Mouse (Mus musculus) intestine, embryonic 16.5 days (tissue): ENCODE data around the gene A830031A19Rik. TPM values are rescaled to one million over a fixed set of nuclear protein-coding genes. Genes with fewer than 3 reads are reported as not detected.
A peak's percentile ranks its signal among the peaks of the same experiment; 100 is the strongest.

ENCODE experiments used
- ATAC-seq: fragments of 200-750 bp; cut with Nextera tagmentation; 2 replicates; pipeline ENCODE4 v1.8.0; 2017; ENCODE audit warnings: moderate TSS enrichment, moderate library complexity
- H3K27ac ChIP-seq: fragments of 300-500 bp; sonication (generic); 2 replicates; pipeline ENCODE4 v1.5.1; 2014; ENCODE audit warnings: mild to moderate bottlenecking, low read length
- H3K27me3 ChIP-seq: fragments of 300-500 bp; sonication (generic); replicated peaks from 2 replicates; pipeline ENCODE4 v1.6.1; 2014; ENCODE audit warnings: low read length, control low read depth, mixed read lengths; ENCODE audit not compliant: control insufficient read depth, insufficient read depth
- H3K36me3 ChIP-seq: fragments of 300-500 bp; sonication (generic); 2 replicates; pipeline ENCODE4 v1.6.1; 2014; ENCODE audit warnings: low read length, control low read depth; ENCODE audit not compliant: control insufficient read depth, insufficient read depth
- H3K4me1 ChIP-seq: fragments of 300-500 bp; sonication (generic); 2 replicates; pipeline ENCODE4 v1.6.1; 2014; ENCODE audit warnings: low read length, control low read depth, mixed read lengths; ENCODE audit not compliant: control insufficient read depth, insufficient read depth
- H3K4me2 ChIP-seq: fragments of 300-500 bp; sonication (generic); 2 replicates; pipeline ENCODE4 v1.6.1; 2014; ENCODE audit warnings: low read depth, low read length, control low read depth
- H3K4me3 ChIP-seq: fragments of 300-500 bp; sonication (generic); 2 replicates; pipeline ENCODE4 v1.5.1; 2014; ENCODE audit warnings: mild to moderate bottlenecking, low read length
- H3K9ac ChIP-seq: fragments of 300-500 bp; sonication (generic); 2 replicates; pipeline ENCODE4 v1.6.1; 2014; ENCODE audit warnings: low read depth, low read length
- H3K9me3 ChIP-seq: fragments of 300-500 bp; sonication (generic); 2 replicates; pipeline ENCODE4 v1.6.1; 2016; ENCODE audit warnings: low read length, control low read depth; ENCODE audit not compliant: control insufficient read depth
- WGBS: fragments of 180-500 bp; shearing (Covaris S2); extraction: QIAGEN DNeasy Blood & Tissue Kit; methylation state at CpG from one replicate; pipeline ENCODE4 v1.1.7; 2014; 5-methylcytosine and 5-hydroxymethylcytosine counted together
- polyA plus RNA-seq: library from polyadenylated mRNA; unstranded; fragments of >200 nt; fragmentation: Nextera tagmentation; extraction: Ambion mirVana; gene quantifications from 2 replicates; pipeline ENCODE4 v1.2.1, GENCODE M21; 2015

The A830031A19Rik gene
- not detected in 2 replicates for polyA plus RNA-seq

GRCm38 (mm10) chr11:24074634-24075104 lies at the start of gene A830031A19Rik:
TSS of gene A830031A19Rik (minus strand) at chr11:24075054.
- no peak within 1 kb of the TSS for H3K27ac ChIP-seq

GRCm38 (mm10) chr11:24123991-24124390 lies 49.1 kb upstream of the A830031A19Rik start:
- no peaks in the 10 kb centered on the region for H3K9me3 ChIP-seq
- ATAC-seq = no peak
- no peak overlapping the region for H3K27ac ChIP-seq
- no peak overlapping the region for H3K4me2 ChIP-seq
- no peak overlapping the region for H3K4me3 ChIP-seq
- H3K27me3 ChIP-seq = no peaks in the 10 kb centered on the region
- 91% methylated on average over 2 of the region's 2 CpGs for WGBS
- peaks cover 14% of the 10 kb centered on the region for H3K4me1 ChIP-seq
- no peak overlapping the region for H3K9ac ChIP-seq
- H3K36me3 ChIP-seq = no peaks in the 10 kb centered on the region

More at GRCm38 (mm10) chr11:24074634-24075104, at the start of gene A830031A19Rik:
- Histone ChIP-seq H3K4me3 (peak within 1 kb of the TSS; percentile 70), H3K4me1 (peaks cover 13% of the 10 kb centered on the region), H3K36me3 (no peaks in the 10 kb centered on the region), H3K27me3 (no peaks in the 10 kb centered on the region; the same call in 1 of the 2 replicates), H3K4me2 (peak within 1 kb of the TSS; percentile 99), H3K9me3 (no peaks in the 10 kb centered on the region), H3K9ac (peak within 1 kb of the TSS; percentile 82)
- no peak for ATAC-seq
- under 1% methylated on average over 11 of the region's 11 CpGs for WGBS

- Histone ChIP-seq H3K27ac (no peak overlapping the region), H3K4me1 (peaks cover 10% of the 10 kb centered on the region; the same call in 1 of the 2 replicates), H3K9ac (no peak overlapping the region), H3K9me3 (no peaks in the 10 kb centered on the region), H3K36me3 (no peaks in the 10 kb centered on the region), H3K4me2 (no peak overlapping the region), H3K4me3 (no peak overlapping the region), H3K27me3 (no peaks in the 10 kb centered on the region)
- ATAC-seq = no peak
- 77% methylated on average over 7 of the region's 7 CpGs for WGBS
These were observed 48.0 kb upstream of the A830031A19Rik start for GRCm38 (mm10) chr11:24122899-24123298.

- ATAC-seq = no peak
- 87% methylated on average over 9 of the region's 9 CpGs for WGBS
- Histone ChIP-seq H3K4me2 (no peak overlapping the region), H3K27ac (no peak overlapping the region), H3K36me3 (no peaks in the 10 kb centered on the region), H3K27me3 (no peaks in the 10 kb centered on the region), H3K9ac (no peak overlapping the region), H3K9me3 (no peaks in the 10 kb centered on the region), H3K4me3 (no peak overlapping the region), H3K4me1 (peaks cover 8% of the 10 kb centered on the region)
These were observed 46.3 kb upstream of the A830031A19Rik start for GRCm38 (mm10) chr11:24121136-24121535.

- peak; percentile 73 for ATAC-seq
- no peak overlapping the region for H3K27ac ChIP-seq
- 59% methylated on average over 7 of the region's 7 CpGs for WGBS
These were observed 41.9 kb upstream of the A830031A19Rik start for GRCm38 (mm10) chr11:24116582-24117318.

GRCm38 (mm10) chr11:24116041-24116440 lies 41.2 kb upstream of the A830031A19Rik start:
- no peak overlapping the region for H3K27ac ChIP-seq
- H3K4me3 ChIP-seq = no peak overlapping the region
- peaks cover 12% of the 10 kb centered on the region for H3K4me1 ChIP-seq
- 82% methylated on average over 2 of the region's 2 CpGs for WGBS
- no peaks in the 10 kb centered on the region for H3K9me3 ChIP-seq
- no peaks in the 10 kb centered on the region for H3K27me3 ChIP-seq
- ATAC-seq = no peak
- H3K4me2 ChIP-seq = no peak overlapping the region
- H3K36me3 ChIP-seq = no peaks in the 10 kb centered on the region
- no peak overlapping the region for H3K9ac ChIP-seq

More at GRCm38 (mm10) chr11:24116582-24117318, 41.9 kb upstream of the A830031A19Rik start:
- Histone ChIP-seq H3K36me3 (no peaks in the 10 kb centered on the region), H3K27me3 (no peaks in the 10 kb centered on the region), H3K4me2 (no peak overlapping the region), H3K4me3 (no peak overlapping the region), H3K9me3 (no peaks in the 10 kb centered on the region), H3K9ac (no peak overlapping the region), H3K4me1 (peaks cover 12% of the 10 kb centered on the region)

GRCm38 (mm10) chr11:24115017-24115752 lies 40.3 kb upstream of the A830031A19Rik start:
- Histone ChIP-seq H3K27me3 (no peaks in the 10 kb centered on the region), H3K27ac (no peak overlapping the region), H3K9ac (no peak overlapping the region), H3K36me3 (no peaks in the 10 kb centered on the region), H3K4me1 (peaks cover 12% of the 10 kb centered on the region), H3K4me2 (no peak overlapping the region), H3K9me3 (no peaks in the 10 kb centered on the region), H3K4me3 (no peak overlapping the region)
- 76% methylated on average over 12 of the region's 12 CpGs for WGBS
- ATAC-seq = no peak

GRCm38 (mm10) chr11:24111720-24112119 lies 36.9 kb upstream of the A830031A19Rik start:
- H3K27me3 ChIP-seq = no peaks in the 10 kb centered on the region
- no peaks in the 10 kb centered on the region for H3K9me3 ChIP-seq
- no peak overlapping the region for H3K4me2 ChIP-seq
- 59% methylated on average over 6 of the region's 6 CpGs for WGBS
- no peak for ATAC-seq
- H3K36me3 ChIP-seq = no peaks in the 10 kb centered on the region
- H3K4me1 ChIP-seq = peaks cover 14% of the 10 kb centered on the region
- no peak overlapping the region for H3K9ac ChIP-seq
- H3K4me3 ChIP-seq = no peak overlapping the region
- H3K27ac ChIP-seq = no peak overlapping the region

GRCm38 (mm10) chr11:24110113-24110512 lies 35.3 kb upstream of the A830031A19Rik start:
- no peak overlapping the region for H3K4me2 ChIP-seq
- H3K27ac ChIP-seq = no peak overlapping the region
- H3K4me1 ChIP-seq = peaks cover 9% of the 10 kb centered on the region; the same call in 1 of the 2 replicates
- ATAC-seq = no peak
- no peaks in the 10 kb centered on the region for H3K27me3 ChIP-seq
- no peaks in the 10 kb centered on the region for H3K36me3 ChIP-seq
- WGBS = 83% methylated on average over 2 of the region's 2 CpGs
- no peaks in the 10 kb centered on the region for H3K9me3 ChIP-seq
- H3K9ac ChIP-seq = no peak overlapping the region
- no peak overlapping the region for H3K4me3 ChIP-seq
